Mouse (Mus musculus) liver, postnatal 0 days (tissue): Measurements from ENCODE around the gene Pcgf2. TPM values are rescaled to one million over a fixed set of nuclear protein-coding genes. Genes with fewer than 3 reads are reported as not detected.

ENCODE experiments used
- ATAC-seq: fragments of 200-750 bp; cut with Nextera tagmentation; 2 replicates; pipeline ENCODE4 v1.8.0; 2017; ENCODE audit warnings: mild to moderate bottlenecking, moderate library complexity
- DNase-seq: peaks from one replicate; pipeline ENCODE4 v3.0.0-alpha.2; 2016
- H3K27ac ChIP-seq: fragments of 300-500 bp; sonication (generic); 2 replicates; pipeline ENCODE4 v1.5.1; 2014; ENCODE audit warnings: antibody characterized with exemption, moderate library complexity, mild to moderate bottlenecking, low read depth
- H3K27me3 ChIP-seq: fragments of 300-500 bp; sonication (generic); 2 replicates; pipeline ENCODE4 v1.6.1; 2014; ENCODE audit warnings: low read length, control low read depth, mixed read lengths; ENCODE audit not compliant: insufficient read depth
- H3K36me3 ChIP-seq: fragments of 300-500 bp; sonication (generic); replicated peaks from 2 replicates; pipeline ENCODE4 v1.6.1; 2014; ENCODE audit warnings: mild to moderate bottlenecking, control low read depth, low read length, moderate library complexity, mixed read lengths; ENCODE audit not compliant: insufficient read depth
- H3K4me1 ChIP-seq: fragments of 300-500 bp; sonication (generic); 2 replicates; pipeline ENCODE4 v1.6.1; 2014; ENCODE audit warnings: antibody characterized with exemption, mild to moderate bottlenecking, control low read depth; ENCODE audit not compliant: insufficient read depth
- H3K4me2 ChIP-seq: fragments of 300-500 bp; sonication (generic); 2 replicates; pipeline ENCODE4 v1.6.1; 2014; ENCODE audit warnings: low read depth, mild to moderate bottlenecking, low read length, moderate library complexity, mixed read lengths
- H3K4me3 ChIP-seq: fragments of 300-500 bp; sonication (generic); 2 replicates; pipeline ENCODE4 v1.5.1; 2014; ENCODE audit warnings: low read depth, low read length
- H3K9ac ChIP-seq: fragments of 300-500 bp; sonication (generic); replicated peaks from 2 replicates; pipeline ENCODE4 v1.6.1; 2014; ENCODE audit warnings: mild to moderate bottlenecking, moderate library complexity
- H3K9me3 ChIP-seq: fragments of 300-500 bp; sonication (generic); 2 replicates; pipeline ENCODE4 v1.6.1; 2016; ENCODE audit warnings: mild to moderate bottlenecking, control low read depth, low read length, mixed read lengths
- CTCF ChIP-seq: sonication (generic); IDR thresholded peaks from 2 replicates; pipeline ENCODE4 v1.5.1; 2016; ENCODE audit warnings: antibody characterized with exemption, low read depth
- EP300 ChIP-seq: IDR thresholded peaks from 2 replicates; pipeline ENCODE4 v1.6.1; 2016; ENCODE audit warnings: antibody characterized with exemption, low read depth, mild to moderate bottlenecking
- WGBS: fragments of 180-500 bp; shearing (Covaris S2); extraction: QIAGEN DNeasy Blood & Tissue Kit; methylation state at CpG from one replicate; pipeline ENCODE4 v1.1.7; 2014; ENCODE audit not compliant: insufficient replicate concordance; 5-methylcytosine and 5-hydroxymethylcytosine counted together
- polyA plus RNA-seq: library from polyadenylated mRNA; unstranded; fragments of >200 nt; fragmentation: Nextera tagmentation; extraction: Ambion mirVana; gene quantifications from 2 replicates; pipeline ENCODE4 v1.2.1, GENCODE M21; 2015

The Pcgf2 gene
- polyA plus RNA-seq, 1 experiment from 2014 or later = 1.9 TPM

- ATAC-seq = no peak
- Histone ChIP-seq H3K9me3 (no peaks in the 10 kb centered on the region), H3K4me3 (no peak overlapping the region), H3K27ac (peak overlapping the region; percentile 36; the same call in 1 of the 2 replicates), H3K27me3 (no peaks in the 10 kb centered on the region), H3K4me1 (peaks cover 18% of the 10 kb centered on the region), H3K9ac (no peak overlapping the region), H3K36me3 (peaks cover 13% of the 10 kb centered on the region), H3K4me2 (no peak overlapping the region)
- WGBS = 58% methylated on average over 7 of the region's 7 CpGs
- TF ChIP-seq EP300 (no peak), CTCF (no peak)
- DNase-seq = no peak
These were observed 15.5 kb downstream of the Pcgf2 start for GRCm38 (mm10) chr11:97684766-97685165.

GRCm38 (mm10) chr11:97684063-97684680 lies 16.1 kb downstream of the Pcgf2 start:
- Histone ChIP-seq H3K4me3 (no peak overlapping the region), H3K4me2 (no peak overlapping the region), H3K9me3 (no peaks in the 10 kb centered on the region), H3K9ac (no peak overlapping the region), H3K4me1 (peaks cover 18% of the 10 kb centered on the region), H3K27me3 (no peaks in the 10 kb centered on the region), H3K36me3 (peaks cover 13% of the 10 kb centered on the region), H3K27ac (0 out of 2 replicates have a peak overlapping the region, but pooled peaks have one; percentile 36)
- DNase-seq = no peak
- ATAC-seq = no peak
- WGBS = 40% methylated on average over 6 of the region's 6 CpGs
- no peak for TF ChIP-seq CTCF
- no peak for TF ChIP-seq EP300

DNA sequence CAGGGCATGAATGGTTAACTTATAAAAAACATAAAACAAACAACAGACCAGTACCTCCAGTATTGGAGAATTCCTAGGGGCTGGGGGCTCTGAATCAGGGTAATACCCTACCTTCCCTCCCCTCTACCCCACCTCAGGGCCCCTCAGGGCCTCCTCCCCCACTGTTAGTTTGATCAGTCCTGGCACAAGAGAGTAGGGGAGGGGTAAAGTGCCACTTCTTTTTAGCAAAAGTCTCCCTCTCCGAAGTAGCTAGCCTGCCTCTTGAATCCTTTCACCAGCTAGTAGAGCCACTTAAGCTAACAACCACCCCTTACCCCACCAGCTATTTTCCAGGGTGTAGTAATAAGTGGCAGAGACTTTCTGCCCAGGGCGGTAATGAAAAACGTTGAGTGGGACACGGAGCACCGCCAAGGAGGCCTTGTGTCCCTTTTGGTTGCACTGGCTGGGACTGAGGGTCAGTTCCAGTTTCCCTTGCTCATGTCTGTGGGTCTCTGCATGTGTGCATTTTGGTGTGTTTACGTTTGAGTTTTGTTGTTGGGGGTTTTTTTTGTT lies 17.7 kb downstream of the Pcgf2 start:
- no peaks in the 10 kb centered on the region for H3K9me3 ChIP-seq
- H3K4me1 ChIP-seq = peaks cover 18% of the 10 kb centered on the region
- H3K4me3 ChIP-seq = no peak overlapping the region
- H3K36me3 ChIP-seq = peaks cover 9% of the 10 kb centered on the region; the same call in 1 of the 2 replicates
- no peaks in the 10 kb centered on the region for H3K27me3 ChIP-seq
- TF ChIP-seq EP300 = no peak
- TF ChIP-seq CTCF = no peak
- ATAC-seq (no peak), DNase-seq (no peak)
- H3K4me2 ChIP-seq = no peak overlapping the region
- 76% methylated on average over 6 of the region's 6 CpGs for WGBS
- H3K27ac ChIP-seq = no peak overlapping the region
- H3K9ac ChIP-seq = no peak overlapping the region

- ATAC-seq = no peak
These were observed 19.9 kb downstream of the Pcgf2 start for GRCm38 (mm10) chr11:97680430-97680829.

DNA sequence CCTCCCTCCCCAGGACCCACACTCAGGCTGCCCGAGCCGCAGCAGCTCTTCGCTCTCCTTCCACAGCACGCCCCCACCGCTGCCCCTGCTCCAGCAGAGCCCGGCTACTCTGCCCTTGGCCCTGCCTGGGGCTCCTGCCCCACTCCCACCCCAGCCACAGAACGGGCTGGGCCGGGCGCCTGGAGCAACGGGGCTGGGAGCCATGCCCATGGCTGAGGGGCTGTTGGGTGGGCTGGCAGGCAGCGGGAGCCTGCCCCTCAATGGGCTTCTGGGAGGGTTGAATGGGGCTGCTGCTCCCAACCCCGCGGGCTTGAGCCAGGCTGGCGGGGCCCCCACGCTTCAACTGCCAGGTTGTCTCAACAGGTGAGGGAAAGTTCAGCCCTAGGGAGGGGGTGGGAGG lies 22.0 kb downstream of the Pcgf2 start:
- WGBS = 84% methylated on average over 12 of the region's 15 CpGs
- no peak overlapping the region for H3K27ac ChIP-seq
- no peak overlapping the region for H3K9ac ChIP-seq
- TF ChIP-seq CTCF (no peak), EP300 (no peak)
- H3K36me3 ChIP-seq = peaks cover 25% of the 10 kb centered on the region
- H3K9me3 ChIP-seq = no peaks in the 10 kb centered on the region
- no peak for DNase-seq
- ATAC-seq = no peak
- H3K4me1 ChIP-seq = no peaks in the 10 kb centered on the region
- no peak overlapping the region for H3K4me3 ChIP-seq
- no peak overlapping the region for H3K4me2 ChIP-seq
- no peaks in the 10 kb centered on the region for H3K27me3 ChIP-seq

More at GRCm38 (mm10) chr11:97680430-97680829, 19.9 kb downstream of the Pcgf2 start:
- H3K4me1 ChIP-seq = peaks cover 8% of the 10 kb centered on the region
- no peak for DNase-seq
- no peaks in the 10 kb centered on the region for H3K9me3 ChIP-seq
- no peak overlapping the region for H3K9ac ChIP-seq
- 82% methylated on average over 12 of the region's 12 CpGs for WGBS
- no peak overlapping the region for H3K4me2 ChIP-seq
- H3K27ac ChIP-seq = no peak overlapping the region
- H3K36me3 ChIP-seq = peaks cover 16% of the 10 kb centered on the region
- no peak overlapping the region for H3K4me3 ChIP-seq
- no peaks in the 10 kb centered on the region for H3K27me3 ChIP-seq
- TF ChIP-seq CTCF = no peak
- TF ChIP-seq EP300 = no peak

DNA sequence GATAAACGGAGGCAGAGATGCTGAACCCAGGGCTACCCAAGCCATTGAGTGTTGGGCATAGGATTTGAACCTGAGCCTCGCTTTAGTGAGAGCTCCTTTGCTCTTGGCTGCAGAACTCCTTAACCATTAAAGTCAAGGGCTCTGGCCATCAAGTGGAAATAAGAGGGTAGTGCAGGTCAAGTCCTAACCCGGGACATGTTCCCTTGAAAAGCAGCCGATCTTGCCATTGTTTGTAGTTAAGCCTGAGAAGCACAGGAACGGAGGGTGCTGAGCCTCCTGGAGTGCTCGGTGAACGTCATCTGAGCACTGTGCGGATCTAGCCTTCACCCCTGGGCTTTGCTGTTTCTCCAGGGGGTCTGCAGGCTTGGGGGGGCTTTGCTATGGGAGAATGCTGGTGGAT lies 22.5 kb downstream of the Pcgf2 start:
- WGBS = 77% methylated on average over 8 of the region's 8 CpGs
- peaks cover 27% of the 10 kb centered on the region for H3K36me3 ChIP-seq
- no peak for DNase-seq

More for the DNA sequence above, 22.5 kb downstream of the Pcgf2 start:
- Histone ChIP-seq H3K9me3 (no peaks in the 10 kb centered on the region), H3K4me2 (no peak overlapping the region), H3K27me3 (no peaks in the 10 kb centered on the region), H3K4me3 (no peak overlapping the region), H3K27ac (no peak overlapping the region), H3K9ac (no peak overlapping the region), H3K4me1 (no peaks in the 10 kb centered on the region)
- no peak for TF ChIP-seq EP300
- TF ChIP-seq CTCF = peak; percentile 16; the same call in 1 of the 2 replicates
- no peak for ATAC-seq
